Mouse (Mus musculus) erythroblast, embryonic 14.5 days (primary cell): ENCODE results near the gene Tubb4a. TPM values are rescaled to one million over a fixed set of nuclear protein-coding genes. Genes with fewer than 3 reads are reported as not detected.

Experiments
- H3K27me3 ChIP-seq: 2 replicates; pipeline ENCODE4 v1.6.1; 2012; ENCODE audit warnings: inconsistent platforms; ENCODE audit not compliant: control insufficient read depth
- H3K36me3 ChIP-seq: 2 replicates; pipeline ENCODE4 v1.6.1; 2012; ENCODE audit warnings: mild to moderate bottlenecking, inconsistent platforms; ENCODE audit not compliant: control insufficient read depth
- H3K4me1 ChIP-seq: 2 replicates; pipeline ENCODE4 v1.6.1; 2012; ENCODE audit warnings: inconsistent platforms; ENCODE audit not compliant: control insufficient read depth
- H3K4me3 ChIP-seq: replicated peaks from 2 replicates; pipeline ENCODE3; 2012; ENCODE audit warnings: moderate library complexity, mild to moderate bottlenecking, inconsistent platforms
- H3K9me3 ChIP-seq: 2 replicates; pipeline ENCODE4 v1.6.1; 2012; ENCODE audit warnings: low read length, inconsistent platforms, mixed read lengths; ENCODE audit not compliant: control insufficient read depth
- GATA1 ChIP-seq: IDR thresholded peaks from 2 replicates; pipeline ENCODE4 v1.6.1; 2012; ENCODE audit warnings: low read length, inconsistent platforms, mixed read lengths
- TAL1 ChIP-seq: IDR thresholded peaks from 3 replicates; pipeline ENCODE4 v1.6.1; 2012; ENCODE audit warnings: low read length, inconsistent platforms, mixed read lengths
- polyA plus RNA-seq: library from polyadenylated mRNA; stranded (reverse); fragments of >175 nt; gene quantifications from 2 replicates; pipeline ENCODE4 v1.2.3, GENCODE M21; 2012

The Tubb4a gene
- polyA plus RNA-seq, 1 experiment, result not detected

GRCm38 (mm10) chr17:57118524-57119349 lies 31.2 kb upstream of the Tubb4a start:
- TF ChIP-seq TAL1 (no peak), GATA1 (no peak)
- H3K27me3 ChIP-seq, result peaks cover 17% of the 10 kb centered on the region
- no peak overlapping the region for H3K4me3 ChIP-seq
- peaks cover 15% of the 10 kb centered on the region for H3K4me1 ChIP-seq
- H3K36me3 ChIP-seq, result no peaks in the 10 kb centered on the region
- H3K9me3 ChIP-seq, result no peaks in the 10 kb centered on the region

GRCm38 (mm10) chr17:57116801-57117200 lies 29.2 kb upstream of the Tubb4a start:
- Histone ChIP-seq H3K4me1 (peaks cover 15% of the 10 kb centered on the region), H3K27me3 (peaks cover 17% of the 10 kb centered on the region), H3K36me3 (no peaks in the 10 kb centered on the region), H3K9me3 (no peaks in the 10 kb centered on the region), H3K4me3 (no peak overlapping the region)
- TF ChIP-seq TAL1 (no peak), GATA1 (no peak)

- Histone ChIP-seq H3K9me3 (no peaks in the 10 kb centered on the region), H3K4me1 (peaks cover under 1% of the 10 kb centered on the region; the same call in 1 of the 2 replicates), H3K36me3 (no peaks in the 10 kb centered on the region), H3K27me3 (peaks cover 16% of the 10 kb centered on the region), H3K4me3 (no peak overlapping the region)
- no peak for TF ChIP-seq GATA1
- TF ChIP-seq TAL1, result no peak
Observed at GRCm38 (mm10) chr17:57112768-57113474, 25.3 kb upstream of the Tubb4a start.

- Histone ChIP-seq H3K9me3 (no peaks in the 10 kb centered on the region), H3K36me3 (no peaks in the 10 kb centered on the region), H3K27me3 (peaks cover 26% of the 10 kb centered on the region), H3K4me1 (peaks cover 5% of the 10 kb centered on the region), H3K4me3 (no peak overlapping the region)
- no peak for TF ChIP-seq GATA1
- no peak for TF ChIP-seq TAL1
Observed at GRCm38 (mm10) chr17:57110005-57110404, 22.4 kb upstream of the Tubb4a start.

- TF ChIP-seq GATA1, result no peak
- TF ChIP-seq TAL1, result no peak
- H3K4me3 ChIP-seq, result no peak overlapping the region
- no peaks in the 10 kb centered on the region for H3K36me3 ChIP-seq
- H3K4me1 ChIP-seq, result peaks cover 5% of the 10 kb centered on the region
- peaks cover 34% of the 10 kb centered on the region for H3K27me3 ChIP-seq
- no peaks in the 10 kb centered on the region for H3K9me3 ChIP-seq
Observed at GRCm38 (mm10) chr17:57108666-57109171, 21.1 kb upstream of the Tubb4a start.

GRCm38 (mm10) chr17:57108040-57108665 lies 20.6 kb upstream of the Tubb4a start:
- peaks cover 5% of the 10 kb centered on the region for H3K4me1 ChIP-seq
- H3K36me3 ChIP-seq, result no peaks in the 10 kb centered on the region
- H3K27me3 ChIP-seq, result peaks cover 38% of the 10 kb centered on the region
- no peaks in the 10 kb centered on the region for H3K9me3 ChIP-seq
- no peak overlapping the region for H3K4me3 ChIP-seq
- TF ChIP-seq TAL1, result no peak
- TF ChIP-seq GATA1, result no peak

GRCm38 (mm10) chr17:57107064-57107463 lies 19.5 kb upstream of the Tubb4a start:
- H3K27me3 ChIP-seq, result peaks cover 38% of the 10 kb centered on the region
- H3K36me3 ChIP-seq, result no peaks in the 10 kb centered on the region
- H3K4me3 ChIP-seq, result no peak overlapping the region
- no peaks in the 10 kb centered on the region for H3K9me3 ChIP-seq
- H3K4me1 ChIP-seq, result peaks cover 5% of the 10 kb centered on the region
- TF ChIP-seq TAL1 (no peak), GATA1 (no peak)

- TF ChIP-seq GATA1, result no peak
- no peak for TF ChIP-seq TAL1
- Histone ChIP-seq H3K4me3 (no peak overlapping the region), H3K4me1 (peaks cover 5% of the 10 kb centered on the region), H3K9me3 (no peaks in the 10 kb centered on the region), H3K27me3 (peaks cover 38% of the 10 kb centered on the region), H3K36me3 (no peaks in the 10 kb centered on the region)
Observed at GRCm38 (mm10) chr17:57106035-57106368, 18.4 kb upstream of the Tubb4a start.
